Comparison of ENCODE assay signal across 9 mouse cellular contexts in the genomic region with DNA sequence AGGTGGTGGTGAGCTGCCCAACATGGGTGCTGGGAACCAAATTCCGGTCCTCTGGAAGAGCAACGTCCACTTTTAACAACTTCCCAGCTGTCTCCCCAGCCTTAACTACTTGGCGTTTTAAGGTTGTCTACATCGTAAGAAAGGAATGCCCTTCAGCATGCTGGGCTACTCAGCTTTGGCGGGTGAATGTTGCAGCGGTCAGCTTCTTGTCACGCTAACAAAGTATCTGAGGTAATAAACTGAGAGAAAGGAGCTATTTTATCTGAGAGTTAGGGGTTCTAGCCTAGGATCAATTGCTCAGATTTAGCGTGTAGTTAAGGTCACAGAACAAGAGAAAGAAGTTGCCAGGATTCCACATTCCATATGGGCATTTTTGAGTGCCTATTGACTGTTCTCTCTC. TPM values are rescaled to one million over a fixed set of nuclear protein-coding genes. Genes with fewer than 3 reads are reported as not detected.
A peak's percentile ranks its signal among the peaks of the same experiment; 100 is the strongest.
DNase-seq lines count a peak whose midpoint lies in the region; ATAC-seq and TF ChIP-seq lines count a peak whose summit lies in the region.
"Had no signal": no experiment of that assay in that cellular context is flagged by ENCODE, and none has a peak within 500 bp of the region (broad histone marks: within the 10 kb centered on the region; RNA-seq: fewer than 3 reads in every experiment).

No protein-coding gene starts in this region.

- WGBS in heart, embryonic 11.5 days (ENCODE audit: insufficient replicate concordance) = 75% methylated on average over 8 of the region's 8 CpGs
- 60% methylated on average over 8 of the region's 8 CpGs for WGBS in lung, postnatal 0 days
- WGBS in hindbrain, postnatal 0 days = 63% methylated on average over 8 of the region's 8 CpGs
- WGBS in stomach, embryonic 14.5 days = 79% methylated on average over 8 of the region's 8 CpGs

- no peaks in the 10 kb centered on the region for H3K4me1 ChIP-seq in heart, embryonic 11.5 days (ENCODE audit: control insufficient read depth, insufficient read depth, low read length)
- peaks cover 5% of the 10 kb centered on the region; the same call in 1 of the 2 replicates for H3K4me1 ChIP-seq in lung, postnatal 0 days (ENCODE audit: insufficient read depth, low read depth, low read length)
- peaks cover 8% of the 10 kb centered on the region for H3K4me1 ChIP-seq in hindbrain, postnatal 0 days (ENCODE audit: insufficient read depth, low read length)
- 0 out of 2 replicates have a peak, but pooled peaks cover 3% of the 10 kb centered on the region for H3K4me1 ChIP-seq in stomach, embryonic 14.5 days (ENCODE audit: control insufficient read depth, insufficient read depth, low read length)

- H3K36me3 ChIP-seq in heart, embryonic 11.5 days (ENCODE audit: control insufficient read depth, insufficient read depth, low read length) = no peaks in the 10 kb centered on the region
- H3K36me3 ChIP-seq in lung, postnatal 0 days (ENCODE audit: insufficient read depth, low read length) = no peaks in the 10 kb centered on the region
- no peaks in the 10 kb centered on the region for H3K36me3 ChIP-seq in hindbrain, postnatal 0 days (ENCODE audit: insufficient read depth, low read length)
- H3K36me3 ChIP-seq in stomach, embryonic 14.5 days (ENCODE audit: control insufficient read depth, insufficient read depth, low read length) = no peaks in the 10 kb centered on the region

- H3K4me2 ChIP-seq in heart, embryonic 11.5 days = no peak overlapping the region
- no peak overlapping the region for H3K4me2 ChIP-seq in lung, postnatal 0 days (replicated peaks; ENCODE audit: low read depth, low read length)
- 0 out of 2 replicates have a peak overlapping the region, but pooled peaks have one; percentile 5 for H3K4me2 ChIP-seq in hindbrain, postnatal 0 days (ENCODE audit: low read depth, low read length)
- no peak overlapping the region for H3K4me2 ChIP-seq in stomach, embryonic 14.5 days (replicated peaks; ENCODE audit: low read depth, low read length)

- TF ChIP-seq CTCF in lung, postnatal 0 days (IDR thresholded peaks at IDR 0.05) = no peak
- TF ChIP-seq CTCF in hindbrain, postnatal 0 days (IDR thresholded peaks at IDR 0.05; ENCODE audit: low read depth) = no peak

- H3K9ac ChIP-seq in heart, embryonic 11.5 days (ENCODE audit: low read depth, low read length) = no peak overlapping the region
- H3K9ac ChIP-seq in lung, postnatal 0 days (replicated peaks; ENCODE audit: low read depth) = no peak overlapping the region
- no peak overlapping the region for H3K9ac ChIP-seq in hindbrain, postnatal 0 days (replicated peaks; ENCODE audit: low read length)
- no peak overlapping the region for H3K9ac ChIP-seq in stomach, embryonic 14.5 days (replicated peaks; ENCODE audit: low read depth, low read length)

- H3K9me3 ChIP-seq in heart, embryonic 11.5 days (replicated peaks; ENCODE audit: control insufficient read depth, low read length) = no peaks in the 10 kb centered on the region
- no peaks in the 10 kb centered on the region for H3K9me3 ChIP-seq in lung, postnatal 0 days (ENCODE audit: low read length)
- H3K9me3 ChIP-seq in hindbrain, postnatal 0 days (ENCODE audit: low read length) = no peaks in the 10 kb centered on the region
- H3K9me3 ChIP-seq in stomach, embryonic 14.5 days (ENCODE audit: control insufficient read depth, low read depth, low read length) = no peaks in the 10 kb centered on the region

- no peak for TF ChIP-seq EP300 in lung, postnatal 0 days (IDR thresholded peaks at IDR 0.05)

- peak overlapping the region; percentile 24; the same call in 1 of the 2 replicates for H3K27ac ChIP-seq in heart, embryonic 11.5 days (ENCODE audit: low read depth, low read length)
- 0 out of 2 replicates have a peak overlapping the region, but pooled peaks have one; percentile 65 for H3K27ac ChIP-seq in lung, postnatal 0 days (ENCODE audit: low read length)
- H3K27ac ChIP-seq in hindbrain, postnatal 0 days = peak overlapping the region; percentile 80
- peak overlapping the region; percentile 77; the same call in 1 of the 2 replicates for H3K27ac ChIP-seq in stomach, embryonic 14.5 days (ENCODE audit: low read length)
- H3K27ac ChIP-seq: macrophage had no signal

- H3K4me3 ChIP-seq in heart, embryonic 11.5 days (ENCODE audit: low read depth, low read length) = no peak overlapping the region
- no peak overlapping the region for H3K4me3 ChIP-seq in lung, postnatal 0 days (ENCODE audit: low read depth, low read length)
- no peak overlapping the region for H3K4me3 ChIP-seq in hindbrain, postnatal 0 days (ENCODE audit: low read length)
- no peak overlapping the region for H3K4me3 ChIP-seq in stomach, embryonic 14.5 days (ENCODE audit: low read depth, low read length)

- H3K27me3 ChIP-seq in heart, embryonic 11.5 days (ENCODE audit: control insufficient read depth, insufficient read depth, low read length) = no peaks in the 10 kb centered on the region
- no peaks in the 10 kb centered on the region for H3K27me3 ChIP-seq in lung, postnatal 0 days (replicated peaks; ENCODE audit: insufficient read depth, low read length)
- no peaks in the 10 kb centered on the region for H3K27me3 ChIP-seq in hindbrain, postnatal 0 days (ENCODE audit: insufficient read depth, low read length)
- no peaks in the 10 kb centered on the region for H3K27me3 ChIP-seq in stomach, embryonic 14.5 days (ENCODE audit: control insufficient read depth, insufficient read depth, low read length)

- ATAC-seq in heart, embryonic 11.5 days (replicated peaks; ENCODE audit: insufficient number of reproducible peaks, low FRiP score, low TSS enrichment) = no peak
- no peak for ATAC-seq in lung, postnatal 0 days
- ATAC-seq in hindbrain, postnatal 0 days = no peak
- no peak for ATAC-seq in stomach, embryonic 14.5 days (ENCODE audit: insufficient number of reproducible peaks, insufficient read depth, low FRiP score, low read depth)

- no peak for DNase-seq in heart, adult 11 months
- peak; percentile 18 for DNase-seq in lung, postnatal 0 days (ENCODE audit: low spot score)
- DNase-seq in lung, postnatal 10 days = no peak
- no peak for DNase-seq in hindbrain, postnatal 0 days (ENCODE audit: low spot score)
- no peak for DNase-seq in thymus, adult 18-20 months
- DNase-seq in ovary, postnatal 14 days (ENCODE audit: low spot score) = no peak

RNA-seq across cellular contexts. Expression of a gene that starts 59.4 kb away (rescaled TPM):
- not detected in 2 replicates for polyA plus RNA-seq in heart, embryonic 11.5 days (2014; fragmentation: Nextera tagmentation; extraction: Ambion mirVana)
- polyA plus RNA-seq in lung, postnatal 0 days (2015; fragmentation: Nextera tagmentation; extraction: Ambion mirVana) = 0.10 and 0.12 TPM in 2 replicates
- not detected in 2 replicates for total RNA-seq in hindbrain, postnatal 0 days (2014; rRNA removed)
- polyA plus RNA-seq in hindbrain, postnatal 0 days (2015; fragmentation: Nextera tagmentation; extraction: Ambion mirVana) = 0.10 and 0.13 TPM in 2 replicates
- polyA plus RNA-seq in stomach, embryonic 14.5 days (2014; fragmentation: Nextera tagmentation; extraction: Ambion mirVana) = 0.14 TPM in 1 of 2 replicates, not detected in the other

Comparison
In these comparisons a context has a peak if more than half of its experiments do, and no peak if none do; other contexts are left out.
1. H3K27ac ChIP-seq: peak in every context shown above with its lines; median percentile 80 in hindbrain, postnatal 0 days; 77 in stomach, embryonic 14.5 days; 65 in lung, postnatal 0 days; 24 in heart, embryonic 11.5 days.